Mouse (Mus musculus): ENCODE results near the gene Itln1. TPM values are rescaled to one million over a fixed set of nuclear protein-coding genes. Genes with fewer than 3 reads are reported as not detected.

Itln1 gene
- polyA plus RNA-seq (2016; fragmentation: Nextera tagmentation; extraction: Ambion mirVana), result not detected in 2 replicates

GRCm38 (mm10) chr1:171535194-171535593 lies at the start of gene Itln1:
Itln1 (minus strand) TSS chr1:171535294.
- Histone ChIP-seq H3K4me1 (no peaks in the 10 kb centered on the region), H3K36me3 (no peaks in the 10 kb centered on the region), H3K9me3 (no peaks in the 10 kb centered on the region), H3K27ac (no peak within 1 kb of the TSS), H3K27me3 (ENCODE audit: insufficient read depth, poor library complexity, severe bottlenecking) (no peaks in the 10 kb centered on the region), H3K4me3 (no peak within 1 kb of the TSS)
- no peak for DNase-seq (ENCODE audit: low spot score)
- WGBS, result 82% methylated on average over 1 of the region's 1 CpGs

GRCm38 (mm10) chr1:171584584-171584983 lies 49.5 kb upstream of the Itln1 start:
- H3K27ac ChIP-seq, result no peak overlapping the region
- 57% methylated on average over 2 of the region's 2 CpGs for WGBS
- no peak for DNase-seq (ENCODE audit: low spot score)
- no peak overlapping the region for H3K4me3 ChIP-seq
- H3K9me3 ChIP-seq, result no peaks in the 10 kb centered on the region
- H3K4me1 ChIP-seq, result no peaks in the 10 kb centered on the region
- H3K27me3 ChIP-seq (ENCODE audit: insufficient read depth, poor library complexity, severe bottlenecking), result no peaks in the 10 kb centered on the region
- no peaks in the 10 kb centered on the region for H3K36me3 ChIP-seq

- no peak overlapping the region for H3K4me3 ChIP-seq
- no peak overlapping the region for H3K27ac ChIP-seq
- no peak for DNase-seq (ENCODE audit: low spot score)
- WGBS, result 81% methylated on average over 7 of the region's 7 CpGs
- H3K9me3 ChIP-seq, result no peaks in the 10 kb centered on the region
- 0 out of 2 replicates have a peak, but pooled peaks cover 2% of the 10 kb centered on the region for H3K4me1 ChIP-seq
- H3K27me3 ChIP-seq (ENCODE audit: insufficient read depth, poor library complexity, severe bottlenecking), result no peaks in the 10 kb centered on the region
- no peaks in the 10 kb centered on the region for H3K36me3 ChIP-seq
Measured at GRCm38 (mm10) chr1:171577168-171577567, 42.1 kb upstream of the Itln1 start.

GRCm38 (mm10) chr1:171568436-171568835 lies 33.3 kb upstream of the Itln1 start:
- H3K9me3 ChIP-seq, result no peaks in the 10 kb centered on the region
- peaks cover 8% of the 10 kb centered on the region; the same call in 1 of the 2 replicates for H3K27me3 ChIP-seq (ENCODE audit: insufficient read depth, poor library complexity, severe bottlenecking)
- H3K27ac ChIP-seq, result no peak overlapping the region
- 65% methylated on average over 2 of the region's 2 CpGs for WGBS
- no peaks in the 10 kb centered on the region for H3K36me3 ChIP-seq
- H3K4me3 ChIP-seq, result no peak overlapping the region
- no peaks in the 10 kb centered on the region for H3K4me1 ChIP-seq
- DNase-seq (ENCODE audit: low spot score), result no peak

- peaks cover 4% of the 10 kb centered on the region for H3K4me1 ChIP-seq
- no peak for DNase-seq (ENCODE audit: low spot score)
- peaks cover 8% of the 10 kb centered on the region; the same call in 1 of the 2 replicates for H3K27me3 ChIP-seq (ENCODE audit: insufficient read depth, poor library complexity, severe bottlenecking)
- H3K36me3 ChIP-seq, result no peaks in the 10 kb centered on the region
- H3K9me3 ChIP-seq, result no peaks in the 10 kb centered on the region
- WGBS, result 24% methylated on average over 8 of the region's 8 CpGs
- H3K4me3 ChIP-seq, result no peak overlapping the region
- no peak overlapping the region for H3K27ac ChIP-seq
Measured at GRCm38 (mm10) chr1:171566777-171567176, 31.7 kb upstream of the Itln1 start.

- no peaks in the 10 kb centered on the region for H3K36me3 ChIP-seq
- no peaks in the 10 kb centered on the region for H3K9me3 ChIP-seq
- H3K4me1 ChIP-seq, result peaks cover 10% of the 10 kb centered on the region
- DNase-seq (ENCODE audit: low spot score), result no peak
- H3K27me3 ChIP-seq (ENCODE audit: insufficient read depth, poor library complexity, severe bottlenecking), result peaks cover 8% of the 10 kb centered on the region; the same call in 1 of the 2 replicates
- no peak overlapping the region for H3K27ac ChIP-seq
- no peak overlapping the region for H3K4me3 ChIP-seq
- 48% methylated on average over 4 of the region's 4 CpGs for WGBS
Measured at GRCm38 (mm10) chr1:171565888-171566287, 30.8 kb upstream of the Itln1 start.

- WGBS, result 61% methylated on average over 3 of the region's 3 CpGs
- peaks cover 10% of the 10 kb centered on the region for H3K4me1 ChIP-seq
- no peak overlapping the region for H3K4me3 ChIP-seq
- H3K27ac ChIP-seq, result no peak overlapping the region
- H3K9me3 ChIP-seq, result no peaks in the 10 kb centered on the region
- H3K36me3 ChIP-seq, result no peaks in the 10 kb centered on the region
- DNase-seq (ENCODE audit: low spot score), result no peak
- peaks cover 8% of the 10 kb centered on the region; the same call in 1 of the 2 replicates for H3K27me3 ChIP-seq (ENCODE audit: insufficient read depth, poor library complexity, severe bottlenecking)
Measured at GRCm38 (mm10) chr1:171564247-171564646, 29.2 kb upstream of the Itln1 start.

- H3K27ac ChIP-seq, result no peak overlapping the region
- H3K9me3 ChIP-seq, result no peaks in the 10 kb centered on the region
- WGBS, result 75% methylated on average over 2 of the region's 2 CpGs
- peaks cover 10% of the 10 kb centered on the region for H3K4me1 ChIP-seq
- peaks cover 7% of the 10 kb centered on the region; the same call in 1 of the 2 replicates for H3K27me3 ChIP-seq (ENCODE audit: insufficient read depth, poor library complexity, severe bottlenecking)
- no peak overlapping the region for H3K4me3 ChIP-seq
- no peak for DNase-seq (ENCODE audit: low spot score)
- H3K36me3 ChIP-seq, result no peaks in the 10 kb centered on the region
Measured at GRCm38 (mm10) chr1:171563042-171563441, 27.9 kb upstream of the Itln1 start.

- Histone ChIP-seq H3K27me3 (ENCODE audit: insufficient read depth, poor library complexity, severe bottlenecking) (no peaks in the 10 kb centered on the region), H3K9me3 (no peaks in the 10 kb centered on the region), H3K27ac (0 out of 2 replicates have a peak overlapping the region, but pooled peaks have one; percentile 29), H3K4me1 (peaks cover 10% of the 10 kb centered on the region), H3K36me3 (no peaks in the 10 kb centered on the region), H3K4me3 (no peak overlapping the region)
- WGBS, result 69% methylated on average over 8 of the region's 11 CpGs
- DNase-seq (ENCODE audit: low spot score), result no peak
Measured at GRCm38 (mm10) chr1:171561639-171562225, 26.6 kb upstream of the Itln1 start.

GRCm38 (mm10) chr1:171561200-171561599 lies 26.1 kb upstream of the Itln1 start:
- Histone ChIP-seq H3K9me3 (no peaks in the 10 kb centered on the region), H3K4me3 (no peak overlapping the region), H3K4me1 (peaks cover 10% of the 10 kb centered on the region), H3K27ac (0 out of 2 replicates have a peak overlapping the region, but pooled peaks have one; percentile 29), H3K36me3 (no peaks in the 10 kb centered on the region), H3K27me3 (ENCODE audit: insufficient read depth, poor library complexity, severe bottlenecking) (no peaks in the 10 kb centered on the region)
- no peak for DNase-seq (ENCODE audit: low spot score)
- WGBS, result 67% methylated on average over 1 of the region's 1 CpGs

GRCm38 (mm10) chr1:171560262-171560661 lies 25.2 kb upstream of the Itln1 start:
- Histone ChIP-seq H3K27me3 (ENCODE audit: insufficient read depth, poor library complexity, severe bottlenecking) (no peaks in the 10 kb centered on the region), H3K36me3 (no peaks in the 10 kb centered on the region), H3K4me1 (peaks cover 10% of the 10 kb centered on the region), H3K4me3 (no peak overlapping the region), H3K9me3 (no peaks in the 10 kb centered on the region), H3K27ac (no peak overlapping the region)
- no peak for DNase-seq (ENCODE audit: low spot score)
- WGBS, result 27% methylated on average over 2 of the region's 2 CpGs

GRCm38 (mm10) chr1:171558898-171559297 lies 23.8 kb upstream of the Itln1 start, which contains the start of gene Cd244a:
Cd244a (plus strand) TSS chr1:171559193.
- Histone ChIP-seq H3K36me3 (no peaks in the 10 kb centered on the region), H3K27ac (no peak within 1 kb of the TSS), H3K9me3 (no peaks in the 10 kb centered on the region), H3K4me3 (no peak within 1 kb of the TSS), H3K4me1 (peaks cover 10% of the 10 kb centered on the region), H3K27me3 (ENCODE audit: insufficient read depth, poor library complexity, severe bottlenecking) (no peaks in the 10 kb centered on the region)
- 73% methylated on average over 4 of the region's 4 CpGs for WGBS
- no peak for DNase-seq (ENCODE audit: low spot score)

- Histone ChIP-seq H3K27ac (no peak overlapping the region), H3K4me1 (peaks cover 10% of the 10 kb centered on the region), H3K36me3 (no peaks in the 10 kb centered on the region), H3K9me3 (no peaks in the 10 kb centered on the region), H3K4me3 (no peak overlapping the region), H3K27me3 (ENCODE audit: insufficient read depth, poor library complexity, severe bottlenecking) (no peaks in the 10 kb centered on the region)
- no peak for DNase-seq (ENCODE audit: low spot score)
- 76% methylated on average over 6 of the region's 6 CpGs for WGBS
Measured at GRCm38 (mm10) chr1:171558407-171558806, 23.3 kb upstream of the Itln1 start.

GRCm38 (mm10) chr1:171556366-171556765 lies 21.3 kb upstream of the Itln1 start:
- H3K4me1 ChIP-seq, result peaks cover 11% of the 10 kb centered on the region
- DNase-seq (ENCODE audit: low spot score), result no peak
- no peaks in the 10 kb centered on the region for H3K36me3 ChIP-seq
- no peaks in the 10 kb centered on the region for H3K9me3 ChIP-seq
- H3K4me3 ChIP-seq, result no peak overlapping the region
- H3K27ac ChIP-seq, result no peak overlapping the region
- no peaks in the 10 kb centered on the region for H3K27me3 ChIP-seq (ENCODE audit: insufficient read depth, poor library complexity, severe bottlenecking)
- WGBS, result 82% methylated on average over 2 of the region's 2 CpGs

Data from heart, embryonic 10.5 days (tissue).